11 mouse cellular contexts compared by ENCODE assay signal in genomic region chr13:59509644-59510366, GRCm38 (mm10).
DNase-seq lines count a peak whose midpoint lies in the region; ATAC-seq lines count a peak whose summit lies in the region.
"Had no signal": no experiment of that assay in that cellular context is flagged by ENCODE, and none has a peak within 500 bp of the region (broad histone marks: within the 10 kb centered on the region; RNA-seq: fewer than 3 reads in every experiment).

No protein-coding gene starts in this region.

- ATAC-seq in neutrophil, adult 5-6 weeks (ENCODE audit: extremely low read depth, insufficient number of reproducible peaks, low FRiP score, poor library complexity, severe bottlenecking) = peak; percentile 39; the same call in 1 of the 2 replicates
- no peak for ATAC-seq in midbrain, embryonic 16.5 days

- DNase-seq in ovary, postnatal 36 days (ENCODE audit: low spot score) = peak; percentile 14
- no peak for DNase-seq in ovary, adult 18-20 months (ENCODE audit: low spot score)
- peak; percentile 16 for DNase-seq in c-Kit-positive CD71-negative TER-119-negative erythroid progenitor cells, embryonic 14.5 days (ENCODE audit: low read depth)
- DNase-seq in kidney, postnatal 4 days = peak; percentile 38 to 39
- DNase-seq in left cerebral cortex, postnatal 25 days (ENCODE audit: low spot score in 2 of 2) = no peak
- DNase-seq: cerebellum, adult 9-10 months; thymus, postnatal 4 days had no signal

- H3K4me1 ChIP-seq in midbrain, embryonic 16.5 days (ENCODE audit: control insufficient read depth, insufficient read depth, low read length) = no peaks in the 10 kb centered on the region
- H3K4me1 ChIP-seq: forebrain, embryonic 12.5 days had no signal

- intact Hi-C loops in left cerebral cortex, postnatal 25 days (cut with DNase I) = no loop called here

- H3K4me3 ChIP-seq in midbrain, embryonic 16.5 days (ENCODE audit: low read depth, low read length) = no peak overlapping the region
- H3K4me3 ChIP-seq: forebrain, embryonic 12.5 days; heart, embryonic 15.5 days had no signal

- no peak overlapping the region for H3K9ac ChIP-seq in midbrain, embryonic 16.5 days (ENCODE audit: low read depth, low read length)
- H3K9ac ChIP-seq: forebrain, embryonic 12.5 days; heart, embryonic 15.5 days had no signal

- H3K9me3 ChIP-seq in midbrain, embryonic 16.5 days (replicated peaks; ENCODE audit: control insufficient read depth, low read length, poor library complexity, severe bottlenecking) = no peaks in the 10 kb centered on the region
- H3K9me3 ChIP-seq: forebrain, embryonic 12.5 days; heart, embryonic 15.5 days had no signal

- no peak overlapping the region for H3K4me2 ChIP-seq in midbrain, embryonic 16.5 days (ENCODE audit: low read length)
- H3K4me2 ChIP-seq: forebrain, embryonic 12.5 days; heart, embryonic 15.5 days had no signal

- H3K27ac ChIP-seq in midbrain, embryonic 16.5 days (ENCODE audit: low read length) = no peak overlapping the region
- H3K27ac ChIP-seq: forebrain, embryonic 12.5 days; heart, embryonic 15.5 days had no signal

- peaks cover 5% of the 10 kb centered on the region for H3K36me3 ChIP-seq in midbrain, embryonic 16.5 days (ENCODE audit: control insufficient read depth, insufficient read depth, low read length)

- H3K27me3 ChIP-seq in midbrain, embryonic 16.5 days (ENCODE audit: control insufficient read depth, insufficient read depth, low read depth, low read length) = no peaks in the 10 kb centered on the region
- H3K27me3 ChIP-seq: forebrain, embryonic 12.5 days; heart, embryonic 15.5 days had no signal

- WGBS in midbrain, embryonic 16.5 days = 67% methylated on average over 10 of the region's 10 CpGs

Comparison
In these comparisons a context has a peak if more than half of its experiments do, and no peak if none do; other contexts are left out.
1. DNase-seq: peak in ovary, postnatal 36 days (single experiment), c-Kit-positive CD71-negative TER-119-negative erythroid progenitor cells, embryonic 14.5 days (single experiment) and kidney, postnatal 4 days (2 of 2); none in ovary, adult 18-20 months (single experiment) and left cerebral cortex, postnatal 25 days (0 of 2).